Mouse (Mus musculus) stomach, postnatal 0 days (tissue): ENCODE results near the gene Coro2b. TPM values are rescaled to one million over a fixed set of nuclear protein-coding genes. Genes with fewer than 3 reads are reported as not detected.

Source experiments
- ATAC-seq: fragments of 200-750 bp; cut with Nextera tagmentation; 2 replicates; pipeline ENCODE4 v1.8.0; 2017; ENCODE audit not compliant: low FRiP score, low TSS enrichment
- DNase-seq: peaks from one replicate; pipeline ENCODE4 v3.0.0-alpha.2; 2016; ENCODE audit warnings: low spot score
- H3K27ac ChIP-seq: fragments of 300-500 bp; sonication (generic); replicated peaks from 2 replicates; pipeline ENCODE4 v1.5.1; 2014; ENCODE audit warnings: mild to moderate bottlenecking, control low read depth
- H3K27me3 ChIP-seq: fragments of 300-500 bp; sonication (generic); 2 replicates; pipeline ENCODE4 v1.6.1; 2014; ENCODE audit warnings: low read length; ENCODE audit not compliant: control insufficient read depth, insufficient read depth
- H3K36me3 ChIP-seq: fragments of 300-500 bp; sonication (generic); 2 replicates; pipeline ENCODE4 v1.6.1; 2014; ENCODE audit warnings: low read length, mixed read lengths; ENCODE audit not compliant: control insufficient read depth, insufficient read depth
- H3K4me1 ChIP-seq: fragments of 300-500 bp; sonication (generic); replicated peaks from 2 replicates; pipeline ENCODE4 v1.6.1; 2014; ENCODE audit warnings: antibody characterized with exemption; ENCODE audit not compliant: control insufficient read depth, insufficient read depth
- H3K4me2 ChIP-seq: fragments of 300-500 bp; sonication (generic); replicated peaks from 2 replicates; pipeline ENCODE4 v1.6.1; 2014; ENCODE audit warnings: low read depth, mild to moderate bottlenecking, control low read depth, moderate library complexity
- H3K4me3 ChIP-seq: fragments of 300-500 bp; sonication (generic); 2 replicates; pipeline ENCODE4 v1.5.1; 2014; ENCODE audit warnings: low read depth, low read length, control low read depth
- H3K9ac ChIP-seq: fragments of 300-500 bp; sonication (generic); 2 replicates; pipeline ENCODE4 v1.6.1; 2014; ENCODE audit warnings: mild to moderate bottlenecking, low read length, control low read depth, mixed read lengths
- H3K9me3 ChIP-seq: fragments of 300-500 bp; sonication (generic); 2 replicates; pipeline ENCODE4 v1.6.1; 2016; ENCODE audit warnings: low read length; ENCODE audit not compliant: control insufficient read depth
- CTCF ChIP-seq: IDR thresholded peaks from 2 replicates; pipeline ENCODE4 v1.5.1; 2016; ENCODE audit warnings: antibody characterized with exemption, low read depth, mild to moderate bottlenecking, moderate library complexity
- EP300 ChIP-seq: optimal IDR thresholded peaks from 2 replicates; pipeline ENCODE3; 2016; ENCODE audit warnings: antibody characterized with exemption
- whole genome bisulfite sequencing: fragments of 180-500 bp; shearing (Covaris S2); extraction: QIAGEN DNeasy Blood & Tissue Kit; methylation state at CpG from one replicate; pipeline ENCODE4 v1.1.7; 2014; 5-methylcytosine and 5-hydroxymethylcytosine counted together
- polyA plus RNA-seq: library from polyadenylated mRNA; unstranded; fragments of >200 nt; fragmentation: Nextera tagmentation; extraction: Ambion mirVana; gene quantifications from 2 replicates; pipeline ENCODE4 v1.2.1, GENCODE M21; 2015

Gene Coro2b
- polyA plus RNA-seq, 1 experiment from 2014 or later, result 4.9 TPM

DNA sequence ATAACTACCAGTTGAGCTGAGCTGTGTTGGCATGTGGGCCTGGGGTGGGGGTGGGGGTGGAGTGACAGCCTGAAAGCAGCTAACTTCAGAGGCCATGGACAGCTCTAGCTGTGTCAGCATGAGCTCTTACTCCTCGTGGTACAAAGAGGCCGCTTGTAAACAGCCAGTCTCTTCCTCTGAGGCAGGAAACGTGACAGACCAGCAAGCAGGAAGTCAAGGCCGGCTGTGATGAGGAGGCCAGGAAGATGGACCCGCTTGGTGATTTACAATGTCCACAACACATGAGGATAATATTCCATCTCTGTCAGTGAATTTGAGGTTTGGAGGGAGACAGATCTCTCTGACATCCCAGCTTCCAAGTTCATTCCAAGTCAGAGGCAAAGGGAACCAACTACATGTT lies 111.6 kb downstream of the Coro2b start:
- no peak overlapping the region for H3K27ac ChIP-seq
- no peaks in the 10 kb centered on the region for H3K36me3 ChIP-seq
- H3K4me2 ChIP-seq, result no peak overlapping the region
- H3K9me3 ChIP-seq, result no peaks in the 10 kb centered on the region
- H3K27me3 ChIP-seq, result no peaks in the 10 kb centered on the region
- ATAC-seq (no peak), DNase-seq (no peak)
- H3K4me1 ChIP-seq, result 0 out of 2 replicates have a peak, but pooled peaks cover 2% of the 10 kb centered on the region
- no peak overlapping the region for H3K4me3 ChIP-seq
- no peak for TF ChIP-seq CTCF
- no peak for TF ChIP-seq EP300
- WGBS, result 52% methylated on average over 5 of the region's 5 CpGs
- no peak overlapping the region for H3K9ac ChIP-seq

DNA sequence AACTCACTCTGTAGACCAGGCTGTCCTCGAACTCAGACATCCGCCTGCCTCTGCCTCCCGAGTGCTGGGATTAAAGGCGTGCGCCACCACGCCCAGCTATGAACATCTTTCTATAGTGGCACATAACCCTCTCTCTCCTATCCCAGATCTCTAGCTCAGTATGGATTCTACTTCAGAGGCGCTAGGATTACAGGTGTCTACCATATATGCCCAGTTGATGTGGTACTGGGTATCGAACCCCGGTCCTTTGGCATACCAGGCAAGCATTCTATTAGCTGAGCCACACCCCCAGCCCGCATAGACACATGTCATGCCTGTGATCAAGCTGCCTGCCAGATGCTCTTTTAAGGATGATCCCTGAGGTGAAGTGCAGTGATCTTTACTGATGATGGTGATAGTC lies 113.0 kb downstream of the Coro2b start:
- Histone ChIP-seq H3K9me3 (no peaks in the 10 kb centered on the region), H3K36me3 (no peaks in the 10 kb centered on the region), H3K4me2 (no peak overlapping the region), H3K9ac (no peak overlapping the region), H3K4me1 (0 out of 2 replicates have a peak, but pooled peaks cover 2% of the 10 kb centered on the region), H3K27me3 (no peaks in the 10 kb centered on the region), H3K4me3 (no peak overlapping the region), H3K27ac (no peak overlapping the region)
- TF ChIP-seq CTCF (no peak), EP300 (no peak)
- 96% methylated on average over 10 of the region's 10 CpGs for WGBS
- DNase-seq (no peak), ATAC-seq (no peak)

DNA sequence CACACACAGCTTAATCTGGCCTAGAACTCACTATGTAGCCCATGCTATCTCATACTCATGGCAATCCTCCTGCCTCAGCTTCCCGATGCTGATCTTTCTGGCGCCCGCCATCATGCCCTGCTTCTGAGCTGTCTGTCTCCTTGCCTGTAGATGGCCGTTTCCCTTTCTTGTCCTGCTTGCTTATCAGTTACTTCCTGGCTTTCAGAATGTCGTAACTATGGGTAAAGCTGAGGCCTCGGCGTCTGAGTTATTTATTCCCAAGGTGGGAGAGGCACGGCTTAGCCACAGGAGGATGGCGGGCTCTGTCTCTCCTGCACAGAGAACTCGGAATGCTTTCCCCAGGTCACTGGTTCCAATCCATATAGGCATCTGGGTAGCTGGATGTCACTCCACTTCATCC lies 113.9 kb downstream of the Coro2b start:
- Histone ChIP-seq H3K27ac (no peak overlapping the region), H3K27me3 (no peaks in the 10 kb centered on the region), H3K4me2 (no peak overlapping the region), H3K9ac (no peak overlapping the region), H3K36me3 (no peaks in the 10 kb centered on the region), H3K4me1 (0 out of 2 replicates have a peak, but pooled peaks cover 2% of the 10 kb centered on the region), H3K9me3 (no peaks in the 10 kb centered on the region), H3K4me3 (no peak overlapping the region)
- no peak for DNase-seq
- 77% methylated on average over 10 of the region's 10 CpGs for WGBS
- no peak for ATAC-seq
- TF ChIP-seq EP300, result no peak
- no peak for TF ChIP-seq CTCF

DNA sequence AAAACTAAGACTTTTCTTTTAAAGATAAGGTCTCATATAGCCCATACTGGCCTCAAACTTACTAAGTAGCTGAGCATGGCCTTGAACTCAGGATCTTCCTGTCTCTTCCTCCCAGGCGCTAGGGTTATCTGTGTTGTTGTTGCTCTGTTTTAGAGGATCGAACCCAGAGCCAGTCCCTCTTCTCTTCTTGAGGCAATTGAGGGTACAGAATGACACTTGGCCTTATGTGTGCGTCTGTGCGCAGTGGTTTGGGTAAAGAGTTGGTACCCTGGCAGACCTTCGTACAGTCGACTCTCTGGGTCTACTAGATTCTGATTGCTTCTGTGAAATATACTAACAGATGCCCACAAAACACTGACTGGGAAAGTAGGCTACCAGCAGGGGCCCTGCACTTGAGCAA lies 114.9 kb downstream of the Coro2b start:
- no peak overlapping the region for H3K9ac ChIP-seq
- DNase-seq (no peak), ATAC-seq (no peak)
- H3K27me3 ChIP-seq, result no peaks in the 10 kb centered on the region
- H3K4me2 ChIP-seq, result no peak overlapping the region
- no peak overlapping the region for H3K4me3 ChIP-seq
- WGBS, result 95% methylated on average over 6 of the region's 6 CpGs
- no peak overlapping the region for H3K27ac ChIP-seq
- TF ChIP-seq EP300 (no peak), CTCF (no peak)
- no peaks in the 10 kb centered on the region for H3K36me3 ChIP-seq
- no peaks in the 10 kb centered on the region for H3K9me3 ChIP-seq
- H3K4me1 ChIP-seq, result 0 out of 2 replicates have a peak, but pooled peaks cover 2% of the 10 kb centered on the region

DNA sequence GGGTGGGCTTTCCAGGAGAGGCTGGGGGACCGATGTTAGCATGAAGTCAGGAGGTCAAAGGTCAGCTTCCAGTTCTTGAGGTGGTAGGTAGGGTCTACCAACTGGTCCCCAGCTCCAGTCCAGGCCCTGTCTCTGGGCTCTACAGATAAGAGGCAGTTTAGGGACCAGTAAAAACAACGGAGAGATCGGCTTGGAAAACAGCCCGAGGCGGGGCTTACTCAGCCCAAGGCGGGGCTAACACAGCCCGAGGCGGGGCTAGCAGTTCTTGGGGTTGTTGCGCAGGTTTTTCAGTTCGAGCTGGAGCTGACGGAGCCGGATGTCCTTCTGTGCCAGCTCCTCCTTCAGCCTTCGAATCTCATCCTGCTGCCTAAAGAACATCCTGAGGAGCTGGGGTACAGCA lies 115.8 kb downstream of the Coro2b start:
- DNase-seq (peak; percentile 86), ATAC-seq (peak; percentile 87)
- TF ChIP-seq EP300 (no peak), CTCF (no peak)
- H3K9ac ChIP-seq, result peak overlapping the region; percentile 59
- peak overlapping the region; percentile 32 for H3K4me3 ChIP-seq
- H3K27me3 ChIP-seq, result no peaks in the 10 kb centered on the region
- H3K4me1 ChIP-seq, result 0 out of 2 replicates have a peak, but pooled peaks cover 2% of the 10 kb centered on the region
- peak overlapping the region; percentile 53 for H3K4me2 ChIP-seq
- peak overlapping the region; percentile 63 for H3K27ac ChIP-seq
- WGBS, result 11% methylated on average over 13 of the region's 13 CpGs
- no peaks in the 10 kb centered on the region for H3K36me3 ChIP-seq
- H3K9me3 ChIP-seq, result no peaks in the 10 kb centered on the region

DNA sequence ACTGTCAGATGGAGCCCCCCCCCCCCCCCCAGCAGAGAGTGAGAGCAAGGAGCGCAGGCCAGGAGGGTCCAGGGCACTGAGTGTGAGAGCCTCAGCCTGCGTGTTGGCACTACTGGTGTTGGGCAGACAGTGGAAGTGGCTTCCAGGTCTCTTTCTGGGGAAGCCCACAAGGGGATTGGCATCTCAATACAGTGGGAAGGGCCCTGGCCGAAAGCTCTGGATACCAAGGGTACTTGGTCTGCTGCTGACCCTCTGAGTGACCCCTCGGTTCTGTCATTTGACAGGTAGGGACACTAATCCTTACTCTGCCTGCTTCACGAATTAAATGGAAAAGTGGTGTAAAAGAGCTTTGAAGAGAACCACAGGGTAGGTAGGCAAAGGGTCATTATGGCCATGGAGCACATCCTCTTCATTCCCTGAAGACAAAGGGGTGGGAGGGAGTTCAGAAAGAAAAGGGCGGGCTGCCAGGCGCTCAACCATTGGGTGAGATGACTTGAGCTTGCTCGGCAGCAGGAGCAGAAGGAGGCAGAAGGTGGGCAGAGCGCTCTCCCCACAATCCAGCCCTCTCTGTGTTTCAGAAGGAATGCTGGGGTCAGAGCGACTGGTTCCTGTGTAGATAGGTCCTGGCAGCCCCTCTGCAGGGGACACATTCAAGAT lies 116.5 kb downstream of the Coro2b start:
- Histone ChIP-seq H3K4me3 (peak overlapping the region; percentile 32; the same call in 1 of the 2 replicates), H3K36me3 (no peaks in the 10 kb centered on the region), H3K9me3 (no peaks in the 10 kb centered on the region), H3K27me3 (no peaks in the 10 kb centered on the region), H3K27ac (peak overlapping the region; percentile 58), H3K4me1 (0 out of 2 replicates have a peak, but pooled peaks cover 2% of the 10 kb centered on the region), H3K4me2 (peak overlapping the region; percentile 53), H3K9ac (peak overlapping the region; percentile 36; the same call in 1 of the 2 replicates)
- no peak for DNase-seq
- TF ChIP-seq EP300 (no peak), CTCF (no peak)
- 67% methylated on average over 9 of the region's 10 CpGs for WGBS
- ATAC-seq, result no peak
